Mouse (Mus musculus) forebrain, embryonic 11.5 days (tissue): ENCODE data around the gene Cyp4a31. TPM values are rescaled to one million over a fixed set of nuclear protein-coding genes. Genes with fewer than 3 reads are reported as not detected.
"Not testable (repeated sequence)": the region's sequence is repeated elsewhere in the genome, so short reads cannot be mapped to it uniquely, and the experiment has no call there.

ENCODE experiments used
- ATAC-seq: fragments of 200-750 bp; cut with Nextera tagmentation; replicated peaks from 2 replicates; pipeline ENCODE4 v1.8.0; 2017; ENCODE audit warnings: moderate TSS enrichment; ENCODE audit not compliant: low FRiP score
- DNase-seq: peaks from one replicate; pipeline ENCODE4 v3.0.0-alpha.2; 2017; ENCODE audit warnings: low spot score
- H3K27ac ChIP-seq: fragments of 300-500 bp; sonication (generic); 2 replicates; pipeline ENCODE4 v1.5.1; 2014; ENCODE audit warnings: low read depth, low read length
- H3K27me3 ChIP-seq: fragments of 300-500 bp; sonication (generic); 2 replicates; pipeline ENCODE4 v1.6.1; 2014; ENCODE audit warnings: mild to moderate bottlenecking, low read length, mixed read lengths; ENCODE audit not compliant: control insufficient read depth, insufficient read depth
- H3K36me3 ChIP-seq: fragments of 300-500 bp; sonication (generic); 2 replicates; pipeline ENCODE4 v1.6.1; 2014; ENCODE audit warnings: mild to moderate bottlenecking, low read length, moderate library complexity, mixed read lengths; ENCODE audit not compliant: control insufficient read depth, insufficient read depth
- H3K4me1 ChIP-seq: fragments of 300-500 bp; sonication (generic); replicated peaks from 2 replicates; pipeline ENCODE4 v1.6.1; 2014; ENCODE audit warnings: low read length, mixed read lengths; ENCODE audit not compliant: control insufficient read depth, insufficient read depth
- H3K4me2 ChIP-seq: fragments of 300-500 bp; sonication (generic); 2 replicates; pipeline ENCODE4 v1.6.1; 2014; ENCODE audit warnings: low read depth, mild to moderate bottlenecking, low read length, moderate library complexity, mixed read lengths; ENCODE audit not compliant: severe bottlenecking
- H3K4me3 ChIP-seq: fragments of 300-500 bp; sonication (generic); 2 replicates; pipeline ENCODE4 v1.5.1; 2014; ENCODE audit warnings: low read depth, low read length
- H3K9ac ChIP-seq: fragments of 300-500 bp; sonication (generic); 2 replicates; pipeline ENCODE4 v1.6.1; 2014; ENCODE audit warnings: low read length
- H3K9me3 ChIP-seq: fragments of 300-500 bp; sonication (generic); 2 replicates; pipeline ENCODE4 v1.6.1; 2016; ENCODE audit warnings: low read length, mixed read lengths; ENCODE audit not compliant: control insufficient read depth
- WGBS: fragments of 180-500 bp; shearing (Covaris S2); extraction: QIAGEN DNeasy Blood & Tissue Kit; methylation state at CpG from one replicate; pipeline ENCODE4 v1.1.7; 2014; 5-methylcytosine and 5-hydroxymethylcytosine counted together
- polyA plus RNA-seq: library from polyadenylated mRNA; unstranded; fragments of >200 nt; fragmentation: Nextera tagmentation; extraction: Ambion mirVana; gene quantifications from 2 replicates; pipeline ENCODE4 v1.2.1, GENCODE M21; 2014

Cyp4a31 gene
- polyA plus RNA-seq, 1 experiment from 2014 or later, result not detected

GRCm38 (mm10) chr4:115600611-115601010 is 37.2 kb downstream of the Cyp4a31 start, which contains the start of gene Cyp4a32:
Gene Cyp4a32 (plus strand): TSS chr4:115600969.
- not testable (repeated sequence) for ATAC-seq, H3K36me3 ChIP-seq, H3K27me3 ChIP-seq, H3K27ac ChIP-seq, H3K4me3 ChIP-seq, H3K9ac ChIP-seq, DNase-seq, H3K4me1 ChIP-seq, H3K4me2 ChIP-seq, H3K9me3 ChIP-seq
- 92% methylated on average over 8 of the region's 8 CpGs for WGBS

- H3K9ac ChIP-seq, result no peak overlapping the region
- ATAC-seq (no peak), DNase-seq (no peak)
- H3K4me3 ChIP-seq, result no peak overlapping the region
- no peaks in the 10 kb centered on the region for H3K36me3 ChIP-seq
- no peak overlapping the region for H3K27ac ChIP-seq
- no peaks in the 10 kb centered on the region for H3K9me3 ChIP-seq
- no peaks in the 10 kb centered on the region for H3K27me3 ChIP-seq
- H3K4me2 ChIP-seq, result no peak overlapping the region
- no peaks in the 10 kb centered on the region for H3K4me1 ChIP-seq
Measured at GRCm38 (mm10) chr4:115614005-115614404, 50.6 kb downstream of the Cyp4a31 start.

- WGBS, result 97% methylated on average over 3 of the region's 3 CpGs
- DNase-seq, result not testable (repeated sequence)
Measured at GRCm38 (mm10) chr4:115625560-115625959, 62.1 kb downstream of the Cyp4a31 start.

More at GRCm38 (mm10) chr4:115625560-115625959, 62.1 kb downstream of the Cyp4a31 start:
- not testable (repeated sequence) for H3K9me3 ChIP-seq, H3K4me3 ChIP-seq, H3K27me3 ChIP-seq, H3K4me1 ChIP-seq, ATAC-seq, H3K36me3 ChIP-seq, H3K4me2 ChIP-seq, H3K27ac ChIP-seq, H3K9ac ChIP-seq

Other genes starting within 250 kb of the Cyp4a31 start
- gene Cyp4a12b, start 152.0 kb upstream of the Cyp4a31 start, polyA plus RNA-seq, result not detected in 2 replicates
- gene Cyp4a30b, start 111.0 kb upstream of the Cyp4a31 start, polyA plus RNA-seq, result not detected in 2 replicates
- gene Cyp4a14, start 67.5 kb upstream of the Cyp4a31 start, polyA plus RNA-seq, result not detected in 2 replicates
- gene Cyp4a10, start 45.4 kb upstream of the Cyp4a31 start, polyA plus RNA-seq, result not detected in 2 replicates
- gene Cyp4a32, start 37.3 kb downstream of the Cyp4a31 start, polyA plus RNA-seq, result not detected in 2 replicates
- gene Cyp4b1, start 84.1 kb downstream of the Cyp4a31 start, polyA plus RNA-seq, result not detected in 2 replicates
- 43.5 and 46.1 TPM in 2 replicates for gene Efcab14, start 174.1 kb downstream of the Cyp4a31 start, polyA plus RNA-seq
- 0.81 TPM in 1 of 2 replicates, not detected in the other for gene Tex38, start 217.4 kb downstream of the Cyp4a31 start, polyA plus RNA-seq
- 48.2 and 49.2 TPM in 2 replicates for gene Atpaf1, start 221.2 kb downstream of the Cyp4a31 start, polyA plus RNA-seq